Mouse (Mus musculus) cerebellum, adult 11 months (tissue): ENCODE measurements around the gene Myh10.
A peak's percentile ranks its signal among the peaks of the same experiment; 100 is the strongest.

ENCODE experiments used
- DNase-seq: peaks from one replicate; pipeline ENCODE4 v3.0.0; 2022

Myh10 gene

GRCm38 (mm10) chr11:68750938-68751337 lies 59.6 kb downstream of the Myh10 start:
- DNase-seq, result no peak

GRCm38 (mm10) chr11:68754283-68754682 lies 62.9 kb downstream of the Myh10 start:
- DNase-seq, result no peak

- no peak for DNase-seq
Measured at GRCm38 (mm10) chr11:68756456-68757348, 65.3 kb downstream of the Myh10 start.

GRCm38 (mm10) chr11:68759691-68760090 lies 68.3 kb downstream of the Myh10 start:
- DNase-seq, result peak; percentile 79

GRCm38 (mm10) chr11:68761155-68761554 lies 69.8 kb downstream of the Myh10 start:
- no peak for DNase-seq

- DNase-seq, result no peak
Measured at GRCm38 (mm10) chr11:68761664-68762063, 70.3 kb downstream of the Myh10 start.

GRCm38 (mm10) chr11:68764622-68765021 lies 73.3 kb downstream of the Myh10 start:
- peak; percentile 83 for DNase-seq

GRCm38 (mm10) chr11:68767762-68768542 lies 76.6 kb downstream of the Myh10 start:
- DNase-seq, result no peak

- DNase-seq, result no peak
Measured at GRCm38 (mm10) chr11:68769770-68770510, 78.6 kb downstream of the Myh10 start.

- DNase-seq, result no peak
Measured at GRCm38 (mm10) chr11:68776147-68776655, 84.8 kb downstream of the Myh10 start.

GRCm38 (mm10) chr11:68777933-68778332 lies 86.6 kb downstream of the Myh10 start:
- no peak for DNase-seq

GRCm38 (mm10) chr11:68778855-68779254 lies 87.5 kb downstream of the Myh10 start:
- no peak for DNase-seq

GRCm38 (mm10) chr11:68779735-68780465 lies 88.5 kb downstream of the Myh10 start:
- no peak for DNase-seq

- DNase-seq, result no peak
Measured at GRCm38 (mm10) chr11:68780466-68781114, 89.2 kb downstream of the Myh10 start.

- DNase-seq, result no peak
Measured at GRCm38 (mm10) chr11:68782336-68782735, 91.0 kb downstream of the Myh10 start.

- no peak for DNase-seq
Measured at GRCm38 (mm10) chr11:68785813-68786212, 94.5 kb downstream of the Myh10 start.

- DNase-seq, result peak; percentile 38
Measured at GRCm38 (mm10) chr11:68787222-68787621, 95.9 kb downstream of the Myh10 start.

GRCm38 (mm10) chr11:68790720-68791119 lies 99.4 kb downstream of the Myh10 start:
- no peak for DNase-seq

GRCm38 (mm10) chr11:68791794-68792193 lies 100.4 kb downstream of the Myh10 start:
- DNase-seq, result no peak

- DNase-seq, result no peak
Measured at GRCm38 (mm10) chr11:68798258-68798657, 106.9 kb downstream of the Myh10 start.

GRCm38 (mm10) chr11:68805148-68805547 lies 113.8 kb downstream of the Myh10 start:
- no peak for DNase-seq

- peak; percentile 73 for DNase-seq
Measured at GRCm38 (mm10) chr11:68807787-68808186, 116.4 kb downstream of the Myh10 start.
